Mouse (Mus musculus): Measurements from ENCODE around the gene Psrc1. TPM values are rescaled to one million over a fixed set of nuclear protein-coding genes. Genes with fewer than 3 reads are reported as not detected.

Psrc1 gene
- total RNA-seq, 2 experiments from 2014 or later = 46.9 to 59.7 TPM

DNA sequence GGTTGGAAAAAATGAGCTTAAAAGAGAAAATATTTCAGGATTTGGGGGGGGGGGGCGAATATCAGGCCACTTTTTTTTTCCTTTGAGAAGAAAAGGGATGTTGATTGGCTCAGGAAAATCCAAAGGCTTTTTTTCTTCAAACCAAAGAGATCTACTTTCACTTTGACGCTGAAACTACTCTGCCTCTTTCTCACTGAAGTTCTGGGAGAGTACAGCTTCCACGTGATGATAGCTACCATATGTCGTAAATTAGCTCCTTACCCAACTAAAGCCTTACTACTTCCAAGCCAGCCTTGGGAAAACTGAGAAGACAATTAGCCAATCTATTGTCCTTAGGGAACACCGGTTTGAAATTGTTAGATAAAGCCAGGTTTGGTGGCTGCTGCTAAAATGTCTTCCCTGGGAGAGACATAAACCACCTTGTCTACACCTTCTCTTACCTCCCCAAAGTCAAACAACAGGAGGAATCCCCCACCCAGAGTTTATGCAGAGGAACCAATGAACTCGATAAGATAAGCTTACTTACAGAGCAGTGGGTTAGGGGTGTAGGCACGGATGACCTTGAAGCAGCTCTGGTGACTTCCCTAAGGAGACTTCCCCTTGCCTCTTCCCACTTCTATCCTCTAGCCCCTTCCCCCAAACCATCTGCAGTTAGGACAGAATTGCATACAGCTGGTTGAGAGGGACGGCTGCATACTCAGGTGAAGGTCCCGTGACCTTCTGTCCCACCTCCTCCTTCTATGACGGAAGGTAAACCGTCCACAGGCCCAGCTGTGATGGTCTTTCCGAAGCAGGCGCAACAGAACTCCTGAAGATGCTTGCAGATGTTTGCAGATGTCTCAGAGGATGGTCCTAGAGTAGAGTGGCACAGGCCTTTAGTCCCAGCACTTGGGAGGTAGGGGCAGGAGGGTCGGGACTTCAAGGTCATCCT, 1.4 kb upstream of the Psrc1 start:
- ATAC-seq (replicated peaks; ENCODE audit: low FRiP score, poor library complexity, severe bottlenecking) = no peak

DNA sequence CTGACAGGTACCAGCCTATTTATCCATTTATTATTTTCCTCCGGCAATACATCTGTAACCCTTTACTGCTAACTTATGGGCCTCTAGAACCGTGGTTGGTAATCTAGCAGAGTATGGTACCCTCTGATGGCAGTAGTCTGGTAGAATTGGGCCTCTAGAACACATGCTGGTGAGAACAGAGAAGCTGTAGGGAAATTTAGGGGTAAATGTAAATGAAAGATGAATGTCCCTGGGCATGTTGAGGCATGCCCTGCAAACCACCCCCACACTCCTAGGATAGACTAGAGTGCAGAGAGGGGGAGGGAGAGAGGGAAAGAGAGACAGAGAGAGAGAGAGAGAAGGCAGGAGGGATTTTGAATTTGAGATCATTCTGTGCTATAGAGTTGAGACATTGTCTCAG, 786 bp downstream of the Psrc1 start:
- no peak for ATAC-seq (replicated peaks; ENCODE audit: low FRiP score, poor library complexity, severe bottlenecking)

DNA sequence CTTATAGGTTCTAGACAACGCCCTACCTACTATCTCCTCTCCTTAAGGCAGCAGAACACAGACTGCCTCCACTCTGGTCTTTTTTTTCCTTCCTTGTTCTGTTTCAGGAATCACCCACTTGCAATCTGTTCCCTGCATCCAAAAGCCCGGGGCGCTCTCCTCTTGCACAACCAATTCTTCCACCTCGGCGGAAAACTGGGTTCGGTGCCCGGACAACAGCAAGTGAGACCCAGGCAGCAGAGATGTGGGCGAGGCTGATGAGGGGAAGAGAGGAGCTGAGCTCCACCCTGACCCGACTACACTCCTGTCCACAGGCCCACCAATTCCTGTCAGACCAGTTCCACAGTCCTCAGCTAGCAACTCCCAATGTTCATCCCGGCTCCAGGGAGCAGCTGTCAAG, 2.5 kb downstream of the Psrc1 start:
- no peak for ATAC-seq (replicated peaks; ENCODE audit: low FRiP score, poor library complexity, severe bottlenecking)

DNA sequence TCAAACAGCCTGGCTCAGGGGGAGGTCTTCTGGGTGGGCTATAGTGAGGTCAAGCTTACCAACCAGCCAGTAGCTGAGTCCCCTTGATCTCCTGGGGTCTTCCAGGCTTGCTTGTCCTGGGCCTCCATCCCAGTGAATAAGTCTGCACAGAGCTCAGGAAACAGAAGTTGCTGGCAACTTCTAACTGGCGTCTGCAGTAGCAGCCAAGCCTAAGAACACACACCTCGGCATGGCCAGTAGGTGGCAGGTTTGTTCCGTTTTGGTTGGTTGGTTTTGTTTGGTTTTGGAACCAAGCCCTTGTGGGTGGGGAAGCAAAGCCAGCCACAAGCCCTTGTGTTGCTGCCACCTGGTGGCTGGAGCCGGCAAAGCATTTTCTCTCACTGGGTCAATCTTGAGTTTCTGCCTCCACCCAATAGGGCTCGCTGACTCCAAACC, 5.5 kb downstream of the Psrc1 start:
- ATAC-seq (replicated peaks; ENCODE audit: low FRiP score, poor library complexity, severe bottlenecking) = peak; percentile 92

DNA sequence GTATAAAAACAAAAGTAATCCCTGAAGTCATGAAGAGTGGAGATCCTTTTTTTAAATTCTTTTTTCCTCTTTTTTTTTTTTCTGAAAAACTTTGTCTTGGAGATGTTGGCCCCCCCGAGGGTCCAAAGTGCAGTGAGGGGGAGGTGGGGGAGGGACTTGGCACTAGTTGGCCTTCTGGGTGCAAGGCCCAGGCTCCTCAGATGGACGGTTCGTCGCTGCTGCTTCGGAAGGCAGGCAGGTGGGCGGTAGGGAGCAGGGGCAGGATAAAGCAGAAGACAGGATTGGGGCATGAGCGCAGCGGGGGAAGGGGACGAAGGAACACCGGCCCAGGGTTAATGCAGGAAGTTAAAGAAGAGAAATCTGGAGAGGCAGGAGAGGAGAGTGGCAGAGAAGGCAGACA, 8.7 kb downstream of the Psrc1 start:
- no peak for ATAC-seq (replicated peaks; ENCODE audit: low FRiP score, poor library complexity, severe bottlenecking)

DNA sequence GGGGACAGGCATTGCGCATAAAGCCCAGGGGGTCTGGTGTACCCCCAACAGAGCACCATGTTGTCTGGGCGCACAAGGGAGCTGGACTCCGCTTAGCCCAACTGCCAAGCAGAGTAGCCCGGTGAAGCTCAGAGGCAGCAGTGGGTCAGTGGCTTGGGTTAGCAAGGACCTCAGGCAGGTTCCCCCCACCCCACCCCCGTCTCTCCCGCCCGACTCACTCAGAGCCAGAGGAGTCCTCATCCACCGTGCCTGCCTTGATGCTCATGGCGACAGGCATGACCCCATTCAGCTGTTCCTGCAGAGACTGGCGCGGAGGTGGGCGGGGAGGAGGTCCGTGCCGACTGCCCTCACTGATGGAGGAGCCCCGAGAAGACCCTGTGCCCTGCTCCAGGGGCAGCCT, 9.2 kb downstream of the Psrc1 start:
- ATAC-seq (replicated peaks; ENCODE audit: low FRiP score, poor library complexity, severe bottlenecking) = no peak

DNA sequence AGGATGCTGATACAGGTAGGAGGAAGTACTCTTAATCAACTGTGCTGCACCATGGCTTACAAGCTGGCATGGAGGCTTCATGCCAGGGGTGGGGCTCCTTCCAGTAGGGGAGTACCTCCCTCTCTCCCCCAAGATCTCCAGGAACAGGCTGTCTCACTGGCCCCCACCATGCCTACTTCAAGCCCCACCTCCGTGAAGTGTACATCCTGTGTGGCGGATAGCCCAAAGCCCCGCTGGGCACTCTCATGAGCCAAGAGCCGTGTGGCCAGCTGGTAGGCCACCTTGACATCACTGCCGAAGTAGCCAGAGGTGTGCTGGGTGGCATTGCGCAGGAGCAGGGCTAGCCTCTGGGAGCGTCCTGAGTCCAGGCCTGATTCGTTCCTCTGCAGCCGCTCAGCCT, 14.6 kb downstream of the Psrc1 start:
- ATAC-seq (replicated peaks; ENCODE audit: low FRiP score, poor library complexity, severe bottlenecking) = no peak

DNA sequence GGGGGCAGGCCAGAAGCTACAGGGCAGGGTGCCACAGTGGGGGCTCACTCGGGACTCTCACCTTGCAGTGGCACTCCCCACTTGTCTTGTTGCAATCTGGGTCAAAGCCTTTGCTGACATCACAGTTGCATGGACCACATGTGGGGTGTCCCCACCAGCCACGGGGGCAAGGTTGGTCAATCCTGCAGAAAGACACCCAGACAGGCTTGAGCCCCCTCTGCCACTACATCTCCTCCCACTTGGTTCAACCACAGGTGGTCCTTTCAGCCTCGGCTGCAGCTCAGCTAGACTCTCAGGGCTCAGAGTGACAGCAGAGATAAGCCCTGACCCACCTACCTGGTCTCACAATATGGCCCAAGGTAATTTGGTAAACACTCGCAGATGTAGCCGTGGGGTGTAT, 16.8 kb downstream of the Psrc1 start:
- ATAC-seq (replicated peaks; ENCODE audit: low FRiP score, poor library complexity, severe bottlenecking) = no peak

DNA sequence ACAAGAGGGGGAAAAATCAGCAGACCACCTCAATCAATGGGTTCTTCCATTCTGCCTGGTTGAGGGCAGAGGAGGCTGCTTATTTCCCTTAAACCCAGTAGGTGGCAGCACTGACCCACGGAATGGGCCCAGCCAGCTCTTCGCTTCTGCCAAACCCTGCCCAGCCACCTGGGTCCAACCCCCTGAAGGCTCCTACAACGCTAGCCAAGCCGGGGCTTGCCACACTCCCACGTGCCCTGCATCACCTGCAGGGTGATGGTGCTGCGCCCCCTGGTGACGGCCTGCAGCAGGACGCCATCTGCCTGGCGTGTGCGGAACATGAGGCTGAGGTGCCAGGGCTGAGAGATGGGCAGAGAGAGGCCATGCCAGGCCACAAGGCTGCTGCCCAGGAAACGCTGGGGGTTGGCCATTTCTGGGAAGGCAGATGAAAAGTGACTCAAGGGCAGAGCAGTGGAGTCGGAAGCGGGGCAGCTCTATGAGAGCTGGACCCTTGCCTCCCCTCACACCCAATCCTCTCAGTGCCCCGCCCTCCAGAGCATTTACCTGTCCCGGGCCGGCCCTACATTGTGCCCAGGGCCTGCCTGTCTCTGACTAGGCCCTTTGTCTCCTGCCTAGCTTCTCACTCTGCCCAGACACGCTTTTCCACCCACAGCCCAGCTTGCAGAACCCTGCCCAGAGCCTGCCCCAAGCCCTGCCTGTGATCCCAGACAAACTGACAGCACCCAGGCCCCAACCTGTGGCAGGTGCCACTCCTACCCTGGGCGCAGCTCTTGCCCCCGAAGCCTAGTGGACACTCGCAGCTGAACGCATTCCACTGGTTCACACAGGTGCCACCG, 18.3 kb downstream of the Psrc1 start:
- ATAC-seq (replicated peaks; ENCODE audit: low FRiP score, poor library complexity, severe bottlenecking) = peak; percentile 71

DNA sequence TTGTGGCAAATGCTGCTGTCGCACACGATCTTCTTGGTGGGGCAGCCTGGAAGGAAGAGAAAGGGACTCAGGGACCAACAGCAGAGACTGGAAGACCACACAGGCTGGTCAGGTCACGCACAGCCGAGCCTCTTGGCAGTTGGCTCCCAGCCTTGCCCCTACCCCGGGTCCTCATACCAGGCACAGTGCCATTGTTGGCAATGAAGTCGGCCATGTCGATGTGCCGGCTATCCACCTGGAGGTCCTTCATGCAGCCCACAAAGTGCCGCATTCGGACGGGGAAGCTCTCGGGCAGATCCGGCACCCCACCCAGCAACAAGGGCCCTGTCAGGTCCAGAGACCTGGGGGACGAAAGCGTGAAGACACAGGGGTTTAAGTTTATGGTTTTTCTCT, 18.9 kb downstream of the Psrc1 start:
- ATAC-seq (replicated peaks; ENCODE audit: low FRiP score, poor library complexity, severe bottlenecking) = no peak

DNA sequence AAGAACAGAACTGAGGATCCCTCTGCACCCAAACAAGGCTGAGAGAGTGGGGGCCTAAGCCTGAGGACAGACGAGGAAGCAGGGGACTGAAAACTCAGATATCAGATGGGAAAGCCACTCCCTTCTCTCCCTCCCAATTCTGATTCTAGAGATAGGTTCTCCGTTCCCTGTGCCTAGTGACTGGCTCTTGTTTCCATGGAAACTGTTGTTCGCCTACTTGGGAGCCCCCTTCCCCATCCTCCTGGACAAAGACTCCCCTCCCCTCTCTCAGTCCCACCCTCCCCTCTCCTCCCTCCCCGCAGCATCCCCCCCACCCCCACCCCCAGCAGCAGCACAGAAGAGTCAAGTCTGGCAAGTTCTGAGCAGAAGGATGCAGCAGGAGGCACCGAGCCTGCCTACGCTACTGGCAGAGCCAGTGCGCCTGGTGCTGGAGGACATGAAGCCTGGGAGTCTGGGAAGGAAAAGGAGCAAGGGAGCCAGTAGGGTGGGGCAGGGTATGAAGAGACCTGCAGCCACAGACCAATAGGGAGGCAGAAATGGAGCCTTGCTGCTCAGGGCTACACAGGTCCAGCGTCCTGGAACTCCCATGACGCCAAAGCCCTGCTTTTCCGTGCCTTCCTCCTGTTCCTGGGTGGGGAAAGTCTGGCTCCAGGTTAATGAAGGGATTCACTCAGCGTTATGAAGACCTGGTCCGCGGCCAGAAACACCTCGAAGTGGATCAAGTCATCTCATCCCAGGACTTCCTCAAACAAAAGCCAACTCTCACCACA, 22.1 kb downstream of the Psrc1 start:
- no peak for ATAC-seq (replicated peaks; ENCODE audit: low FRiP score, poor library complexity, severe bottlenecking)

DNA sequence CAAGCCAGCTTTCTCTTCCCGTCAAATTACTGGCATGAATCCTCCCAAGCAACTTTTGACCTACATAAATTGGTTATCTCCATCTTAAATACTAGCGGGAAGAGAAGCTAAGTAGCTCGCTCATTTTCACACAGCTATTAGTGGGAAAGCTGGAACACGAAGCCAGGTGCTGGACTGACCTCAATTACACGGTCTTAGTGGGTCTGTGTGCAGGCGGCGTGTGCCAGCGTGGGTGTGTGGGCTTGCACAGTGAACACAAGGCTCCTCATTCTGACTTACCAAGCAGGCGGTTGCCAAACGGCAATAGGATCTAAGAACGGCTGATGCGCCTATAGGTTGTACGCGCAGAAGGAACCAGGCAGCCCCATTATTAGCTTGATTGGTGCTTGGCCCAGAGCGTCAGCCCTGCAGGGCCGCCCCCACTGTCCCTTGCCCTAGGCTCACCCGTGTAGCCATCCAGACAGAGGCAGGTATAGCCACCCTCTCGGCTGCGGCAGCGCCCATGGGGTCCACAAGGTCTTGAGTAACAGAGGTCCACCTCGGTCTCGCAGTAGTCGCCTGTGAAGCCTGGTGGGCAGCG, 22.8 kb downstream of the Psrc1 start:
- no peak for ATAC-seq (replicated peaks; ENCODE audit: low FRiP score, poor library complexity, severe bottlenecking)

DNA sequence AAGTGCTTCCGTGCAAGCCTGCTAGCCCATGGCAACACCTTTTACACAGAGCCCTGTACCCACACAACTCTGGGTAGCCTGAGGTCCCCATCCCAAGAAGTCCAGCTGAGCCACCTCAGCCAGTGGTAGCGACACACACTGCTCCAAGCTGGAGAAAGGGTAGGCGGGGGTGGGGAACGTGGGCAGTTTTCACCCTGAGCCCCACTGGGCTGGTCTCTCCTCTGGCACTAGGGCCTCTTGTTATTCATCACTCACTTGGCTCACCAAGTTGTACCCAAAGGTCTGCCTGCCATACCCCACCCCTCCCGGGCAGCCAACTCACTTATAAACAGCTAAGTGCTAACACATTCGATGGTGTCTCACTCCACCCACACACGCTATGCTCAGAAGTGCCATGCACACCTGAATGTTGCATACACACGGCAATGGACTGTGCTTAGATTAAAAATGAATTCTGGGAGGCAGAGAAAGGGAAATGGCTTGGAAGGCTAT, 24.9 kb downstream of the Psrc1 start:
- no peak for ATAC-seq (replicated peaks; ENCODE audit: low FRiP score, poor library complexity, severe bottlenecking)

DNA sequence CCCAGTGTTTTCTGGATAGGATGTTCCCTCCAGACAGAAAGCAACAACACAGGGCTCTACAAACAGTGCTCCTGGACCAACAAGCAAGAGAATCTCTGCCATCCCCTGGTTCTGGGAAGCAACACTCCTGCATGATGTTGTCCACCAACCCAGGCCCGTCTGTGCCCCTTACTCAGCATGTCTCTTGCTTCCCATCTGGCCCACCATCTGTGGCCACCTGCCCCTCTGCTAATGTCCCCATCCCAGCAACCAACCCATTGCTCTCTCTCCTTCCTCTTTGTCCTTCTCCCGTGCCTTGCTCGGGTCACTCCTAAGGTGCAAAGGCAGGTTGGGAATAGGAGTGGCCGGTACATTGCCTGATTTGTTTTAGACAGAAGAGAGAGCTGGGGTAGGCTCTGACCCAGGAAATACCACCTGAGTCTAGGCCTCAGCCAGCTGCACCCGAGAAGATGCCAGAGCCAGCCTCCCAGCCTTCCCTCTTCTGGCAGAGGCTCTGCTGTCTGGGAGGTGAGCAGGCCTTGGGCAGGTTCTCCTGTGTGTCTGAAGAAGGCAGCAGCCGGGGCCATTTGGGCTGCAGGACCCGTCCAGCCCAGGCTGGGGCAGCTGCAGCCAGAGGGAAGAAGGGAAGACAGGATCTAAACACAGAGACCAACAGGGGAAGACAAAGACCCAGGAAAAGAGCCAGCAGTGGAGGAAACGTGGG, 26.2 kb downstream of the Psrc1 start:
- ATAC-seq (replicated peaks; ENCODE audit: low FRiP score, poor library complexity, severe bottlenecking) = no peak

DNA sequence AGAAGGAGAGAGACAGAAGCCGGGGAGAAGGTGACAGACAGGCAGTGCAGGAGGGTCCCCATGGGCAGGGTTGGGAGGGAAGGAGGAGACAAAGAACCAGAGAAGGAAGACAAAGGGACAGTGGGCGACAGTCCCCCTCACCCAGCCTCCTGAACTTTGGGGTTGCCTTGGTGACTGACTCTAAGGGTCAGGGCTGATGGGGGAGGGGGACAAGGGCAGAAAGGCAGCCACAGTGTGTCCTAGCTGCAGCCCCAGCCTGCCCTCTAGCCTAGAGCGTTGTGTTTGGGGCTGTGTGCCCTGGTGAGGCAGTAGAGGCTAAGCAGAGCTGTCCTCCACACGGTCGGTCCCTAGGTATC, 26.7 kb downstream of the Psrc1 start:
- ATAC-seq (replicated peaks; ENCODE audit: low FRiP score, poor library complexity, severe bottlenecking) = no peak

DNA sequence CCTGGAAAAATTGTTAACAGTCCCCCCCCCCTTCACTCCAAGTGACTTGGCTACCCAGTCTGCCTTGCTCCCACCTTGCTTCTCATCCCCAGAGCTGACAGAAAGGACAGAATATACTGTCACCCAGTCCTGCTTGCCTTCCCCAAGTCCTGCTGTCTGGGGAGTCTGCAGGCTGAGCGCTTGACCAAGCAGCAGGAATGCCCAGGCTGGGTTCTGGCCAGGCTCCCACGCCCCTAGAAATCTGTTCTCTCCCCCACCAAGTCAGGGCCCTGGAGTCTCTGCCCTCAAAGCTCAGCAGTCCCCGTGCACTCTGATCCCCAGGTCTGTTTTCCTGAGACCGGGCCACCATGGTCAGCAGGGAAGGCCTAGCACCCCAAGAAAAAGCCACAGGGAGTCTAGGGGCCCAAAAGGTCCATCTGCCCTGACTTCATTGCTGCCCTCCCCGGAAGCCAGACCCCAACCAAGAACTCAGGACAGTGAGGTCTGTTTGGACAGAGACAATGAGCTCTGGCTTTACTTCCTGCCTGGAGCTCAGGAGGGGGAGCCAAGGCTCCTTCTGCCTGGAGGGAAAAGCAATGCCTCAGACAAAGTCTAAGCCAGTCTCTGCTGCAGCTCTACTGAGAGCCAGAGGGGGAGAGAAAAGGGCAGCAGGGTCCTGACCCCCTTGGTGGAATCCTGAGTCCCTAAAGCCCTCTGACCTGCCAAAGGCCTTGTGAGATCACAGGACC, 27.6 kb downstream of the Psrc1 start:
- ATAC-seq (replicated peaks; ENCODE audit: low FRiP score, poor library complexity, severe bottlenecking) = no peak

DNA sequence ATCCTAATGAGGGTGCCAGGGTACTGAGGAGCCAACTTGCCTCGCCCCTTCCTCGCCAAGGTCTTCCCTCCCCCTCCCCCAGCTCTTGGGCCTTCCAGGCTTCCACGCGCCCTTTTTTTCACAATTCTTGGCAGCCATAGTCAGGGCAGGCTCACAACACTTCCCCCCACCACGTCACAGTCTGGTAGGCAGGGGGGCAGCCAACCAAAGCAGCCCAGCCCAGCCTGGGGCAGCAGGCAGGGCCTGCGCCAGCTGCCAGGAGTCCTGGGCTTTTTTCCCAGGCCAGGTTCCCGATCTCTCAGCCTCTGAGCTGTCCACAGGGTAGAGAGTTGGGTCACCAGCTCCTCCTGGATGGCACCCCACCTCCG, 28.1 kb downstream of the Psrc1 start:
- no peak for ATAC-seq (replicated peaks; ENCODE audit: low FRiP score, poor library complexity, severe bottlenecking)

DNA sequence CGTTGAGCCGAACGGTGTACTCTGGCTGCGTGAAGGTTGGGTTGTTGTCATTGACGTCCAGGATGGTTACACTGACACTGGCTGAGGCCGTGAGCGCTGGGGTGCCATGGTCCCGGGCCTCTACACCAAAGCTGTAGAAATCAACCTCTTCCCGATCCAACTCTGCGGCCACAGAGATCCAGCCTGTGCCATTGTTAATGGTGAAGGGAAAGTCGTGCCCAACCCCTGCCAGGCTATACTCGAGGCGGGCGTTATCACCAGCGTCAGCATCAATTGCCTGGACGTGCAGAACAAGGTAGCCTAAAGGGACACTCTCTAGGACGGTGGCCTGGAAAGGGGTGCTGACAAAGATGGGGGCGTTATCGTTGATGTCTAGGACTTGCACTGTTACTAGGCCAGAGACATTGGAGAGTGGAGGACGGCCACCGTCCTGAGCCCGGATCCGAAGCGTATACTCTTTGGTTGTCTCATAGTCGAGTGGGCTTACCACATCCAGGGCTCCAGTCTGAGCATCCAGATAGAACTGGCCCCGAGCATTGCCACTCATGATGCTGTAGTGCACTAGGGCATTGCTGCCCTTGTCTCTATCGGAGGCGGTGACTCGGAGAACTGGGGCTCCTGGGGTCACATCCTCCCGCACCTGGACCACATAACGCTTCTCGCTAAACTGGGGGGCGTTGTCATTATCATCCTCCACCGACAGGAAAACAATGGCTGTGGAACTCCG, 30.2 kb downstream of the Psrc1 start:
- no peak for ATAC-seq (replicated peaks; ENCODE audit: low FRiP score, poor library complexity, severe bottlenecking)
